Mouse (Mus musculus): ENCODE measurements around the gene Baz1a.

DNA sequence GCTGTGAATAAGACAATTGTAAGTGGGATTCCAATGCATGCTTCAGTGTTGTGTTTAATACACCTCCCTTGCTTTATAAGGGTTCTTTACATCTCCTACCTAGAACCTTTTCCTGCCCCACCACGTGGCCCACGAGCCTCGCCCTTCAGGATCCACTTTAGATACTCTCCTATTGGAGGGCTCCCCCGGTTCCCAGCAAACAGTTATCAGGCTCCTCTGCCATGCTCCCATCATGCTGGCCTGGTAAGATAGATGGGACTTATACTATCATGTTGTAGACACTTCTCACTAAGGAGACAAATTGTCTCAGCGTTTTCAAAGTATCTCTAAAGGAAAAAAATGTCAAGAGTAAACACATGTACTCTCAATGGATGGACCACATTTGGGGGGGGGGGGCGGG, 33.6 kb downstream of the Baz1a start:
- TF ChIP-seq CTCF (IDR thresholded peaks at IDR 0.05; ENCODE audit: borderline replicate concordance, control insufficient read depth, extremely low read depth, insufficient read depth, low read length, poor library complexity) (no peak), POLR2A (IDR thresholded peaks at IDR 0.05; ENCODE audit: control insufficient read depth, extremely low read depth, insufficient read depth, low read length, poor library complexity) (no peak)

Data from thymus, adult 2 months (tissue).